Mouse (Mus musculus) E14TG2a.4 (cell line): ENCODE data around the gene Bcor.

Experiments
- CTCF ChIP-seq: conservative IDR thresholded peaks from 2 replicates; pipeline ENCODE4 v1.5.1; 2014; ENCODE audit warnings: low read length
- NANOG ChIP-seq: IDR thresholded peaks from 2 replicates; pipeline ENCODE4 v1.6.1; 2014; ENCODE audit warnings: borderline replicate concordance, low read length, mixed read lengths

DNA sequence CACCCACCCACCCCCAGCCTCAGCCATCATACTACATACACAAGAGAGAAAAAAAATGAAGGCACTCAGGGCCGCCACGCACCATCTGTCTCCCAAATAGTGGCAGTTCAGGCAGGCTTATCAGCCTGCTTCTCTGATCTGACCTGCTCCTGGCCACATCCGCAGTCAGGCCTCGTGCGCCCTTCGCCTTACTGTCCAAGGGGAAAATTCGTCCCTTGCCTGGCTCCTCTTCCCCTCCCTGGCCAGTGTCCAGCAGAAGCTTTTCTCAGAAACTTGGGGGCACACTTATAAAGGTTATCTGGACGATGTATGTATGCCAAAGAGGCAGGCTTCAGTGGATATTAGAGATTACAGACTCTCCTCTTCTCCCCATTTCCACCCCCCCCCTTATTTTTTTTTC lies 163.7 kb downstream of the Bcor start:
- TF ChIP-seq CTCF = no peak
- no peak for TF ChIP-seq NANOG
